Comparison of ENCODE assay signal across 8 mouse cellular contexts in the genomic region with DNA sequence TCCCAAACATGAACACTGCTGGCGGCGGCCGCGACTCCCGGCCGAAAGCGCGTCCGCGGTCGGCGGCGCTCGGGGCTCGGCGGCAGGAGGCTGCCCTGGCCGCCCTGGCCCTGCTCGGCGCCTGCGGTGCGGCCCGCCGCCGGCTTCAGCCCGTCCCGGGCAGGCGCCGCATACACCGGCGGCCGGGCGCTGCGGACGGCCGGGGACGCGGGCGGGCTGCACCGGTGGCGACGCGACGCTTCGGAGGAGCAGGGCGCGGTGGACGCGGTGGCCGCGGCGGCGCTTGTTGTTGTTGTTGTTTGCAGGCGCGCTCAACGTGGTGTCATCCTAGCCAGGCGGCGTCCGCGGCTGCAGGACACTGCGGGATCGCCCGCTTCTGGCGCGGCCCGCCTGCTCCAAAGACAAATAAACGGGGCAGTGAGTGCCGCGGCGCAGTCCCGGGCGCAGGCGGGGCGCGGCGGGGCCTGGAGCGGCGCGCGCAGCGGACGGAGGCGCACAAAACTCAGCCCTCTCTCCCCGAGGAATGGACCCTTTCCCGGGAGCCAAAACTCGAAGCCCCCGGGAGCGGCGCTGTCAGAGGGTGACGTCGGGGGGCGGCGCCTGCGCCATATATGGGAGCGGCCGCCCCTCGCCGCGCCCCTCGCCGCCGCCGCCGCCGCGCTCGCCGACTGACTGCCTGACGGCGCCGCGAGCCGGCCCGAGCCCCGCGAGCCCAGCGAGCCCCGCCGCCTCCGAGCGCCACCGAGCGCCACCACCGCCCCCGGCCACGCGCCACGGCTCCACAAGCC. TPM values are rescaled to one million over a fixed set of nuclear protein-coding genes. Genes with fewer than 3 reads are reported as not detected.
A peak's percentile ranks its signal among the peaks of the same experiment; 100 is the strongest.
DNase-seq lines count a peak whose midpoint lies in the region; ATAC-seq and TF ChIP-seq lines count a peak whose summit lies in the region.

A gene (minus strand): TSS at position 542 of the 788 bp plus-strand sequence.

- peak; percentile 25 to 59 for DNase-seq in spleen, adult 18-20 months
- DNase-seq in spleen, adult 12 weeks (ENCODE audit: low spot score): no peak
- DNase-seq in heart, postnatal 0 days (ENCODE audit: low spot score): peak; percentile 66
- DNase-seq in kidney, postnatal 36 days: peak; percentile 70 to 88
- DNase-seq in mesoderm, embryonic 11.5 days (ENCODE audit: low read depth, low spot score): peak; percentile 91
- DNase-seq in layer of hippocampus, adult 11-12 months (ENCODE audit: low spot score): no peak

- H3K4me2 ChIP-seq in heart, postnatal 0 days (ENCODE audit: low read depth, low read length): peak within 1 kb of the TSS; percentile 73
- H3K4me2 ChIP-seq in stomach, embryonic 15.5 days: peak within 1 kb of the TSS; percentile 95

- no peaks in the 10 kb centered on the region for H3K9me3 ChIP-seq in heart, postnatal 0 days (replicated peaks; ENCODE audit: control insufficient read depth, low read length)
- no peaks in the 10 kb centered on the region for H3K9me3 ChIP-seq in stomach, embryonic 15.5 days

- 0 out of 2 replicates have a peak within 1 kb of the TSS, but pooled peaks have one; percentile 6 for H3K27ac ChIP-seq in embryonic fibroblast, embryonic 13.5 days (ENCODE audit: insufficient read depth, low read length)
- peak within 1 kb of the TSS; percentile 74 for H3K27ac ChIP-seq in heart, postnatal 0 days (ENCODE audit: low read depth)
- H3K27ac ChIP-seq in stomach, embryonic 15.5 days: 0 out of 2 replicates have a peak within 1 kb of the TSS, but pooled peaks have one; percentile 46

- H3K27me3 ChIP-seq in heart, postnatal 0 days (ENCODE audit: control insufficient read depth, insufficient read depth, low read length): peaks cover 96% of the 10 kb centered on the region
- H3K27me3 ChIP-seq in stomach, embryonic 15.5 days (replicated peaks): peaks cover 88% of the 10 kb centered on the region

- WGBS in heart, postnatal 0 days: under 1% methylated on average over 96 of the region's 127 CpGs
- WGBS in stomach, embryonic 15.5 days: under 1% methylated on average over 95 of the region's 127 CpGs

- H3K4me3 ChIP-seq in embryonic fibroblast, embryonic 13.5 days (ENCODE audit: insufficient read depth, low read length): peak within 1 kb of the TSS; percentile 67
- H3K4me3 ChIP-seq in heart, postnatal 0 days (ENCODE audit: low read depth, low read length): peak within 1 kb of the TSS; percentile 70
- H3K4me3 ChIP-seq in stomach, embryonic 15.5 days (replicated peaks): peak within 1 kb of the TSS; percentile 54

- no peak for TF ChIP-seq EP300 in heart, postnatal 0 days (IDR thresholded peaks at IDR 0.05; ENCODE audit: low read depth)

- H3K36me3 ChIP-seq in heart, postnatal 0 days (replicated peaks; ENCODE audit: control insufficient read depth, insufficient read depth, low read length): no peaks in the 10 kb centered on the region
- no peaks in the 10 kb centered on the region for H3K36me3 ChIP-seq in stomach, embryonic 15.5 days

- peak; percentile 72 for TF ChIP-seq POLR2A in embryonic fibroblast, embryonic 13.5 days (IDR thresholded peaks at IDR 0.05; ENCODE audit: low read depth, low read length)

- H3K4me1 ChIP-seq in embryonic fibroblast, embryonic 13.5 days (ENCODE audit: control insufficient read depth, insufficient read depth, low read length): no peaks in the 10 kb centered on the region
- peaks cover 7% of the 10 kb centered on the region; the same call in 1 of the 2 replicates for H3K4me1 ChIP-seq in heart, postnatal 0 days (ENCODE audit: control insufficient read depth, insufficient read depth)
- H3K4me1 ChIP-seq in stomach, embryonic 15.5 days: peaks cover 45% of the 10 kb centered on the region

- H3K9ac ChIP-seq in heart, postnatal 0 days (replicated peaks; ENCODE audit: low read depth, low read length): peak within 1 kb of the TSS; percentile 79
- peak within 1 kb of the TSS; percentile 33 for H3K9ac ChIP-seq in stomach, embryonic 15.5 days

- peak; percentile 84 for ATAC-seq in heart, postnatal 0 days (ENCODE audit: insufficient read depth, low read depth)
- peak; percentile 79 for ATAC-seq in stomach, embryonic 15.5 days (ENCODE audit: insufficient read depth, low FRiP score, low read depth)

- no peak for TF ChIP-seq CTCF in embryonic fibroblast, embryonic 13.5 days (IDR thresholded peaks at IDR 0.05; ENCODE audit: borderline replicate concordance, insufficient read depth, low read length)
- TF ChIP-seq CTCF in heart, postnatal 0 days (IDR thresholded peaks at IDR 0.05; ENCODE audit: low read depth): no peak

RNA-seq across cellular contexts. Expression of the gene that starts here (rescaled TPM):
- polyA plus RNA-seq in embryonic fibroblast, embryonic 13.5 days (2011; ENCODE audit: insufficient read length, low read depth, missing spikeins): 12.9 and 17.0 TPM in 2 replicates
- 3.7 and 8.2 TPM in 2 replicates for total RNA-seq in heart, postnatal 0 days (2014; rRNA removed; ENCODE audit: low replicate concordance)
- polyA plus RNA-seq in heart, postnatal 0 days (2015; fragmentation: Nextera tagmentation; extraction: Ambion mirVana): 0.97 and 1.1 TPM in 2 replicates
- polyA plus RNA-seq in stomach, embryonic 15.5 days (2015; fragmentation: Nextera tagmentation; extraction: Ambion mirVana): 1.5 TPM in 2 replicates

Comparison
In these comparisons a context has a peak if more than half of its experiments do, and no peak if none do; other contexts are left out.
1. DNase-seq: peak in spleen, adult 18-20 months (2 of 2), heart, postnatal 0 days (single experiment), kidney, postnatal 36 days (2 of 2) and mesoderm, embryonic 11.5 days (single experiment); none in spleen, adult 12 weeks (single experiment) and layer of hippocampus, adult 11-12 months (single experiment).
2. H3K27ac ChIP-seq: peak in every context shown above with its lines; median percentile 74 in heart, postnatal 0 days; 46 in stomach, embryonic 15.5 days; 6 in embryonic fibroblast, embryonic 13.5 days.
3. Peak in every context shown above with its lines, with median percentiles within 50 percentile points of each other: H3K4me3 ChIP-seq.